Mouse (Mus musculus): ENCODE measurements at regions not wholly inside any gene's neighbourhood (a gene's known extent, or its start where the extent isn't known, plus 50 kb on each side); places are given as distances from the start of the nearest gene placed in this dataset.

GRCm38 (mm10) chr9:47994671-47995070, 167.2 kb upstream of the Nxpe4 start:
- WGBS, result 70% methylated on average over 4 of the region's 4 CpGs
- Histone ChIP-seq H3K27me3 (ENCODE audit: control insufficient read depth, insufficient read depth, low read length) (no peaks in the 10 kb centered on the region), H3K36me3 (replicated peaks; ENCODE audit: control insufficient read depth, insufficient read depth, low read depth, low read length) (no peaks in the 10 kb centered on the region), H3K4me1 (ENCODE audit: control insufficient read depth, insufficient read depth, low read length) (no peaks in the 10 kb centered on the region), H3K4me2 (ENCODE audit: low read depth, low read length) (no peak overlapping the region), H3K27ac (replicated peaks; ENCODE audit: low read depth, low read length) (no peak overlapping the region), H3K4me3 (ENCODE audit: low read depth, low read length) (no peak overlapping the region), H3K9ac (replicated peaks; ENCODE audit: low read length) (no peak overlapping the region), H3K9me3 (replicated peaks; ENCODE audit: control insufficient read depth, low read length) (no peaks in the 10 kb centered on the region)
- no peak for DNase-seq (ENCODE audit: low spot score)
- no peak for ATAC-seq (replicated peaks; ENCODE audit: insufficient number of reproducible peaks, low FRiP score, low TSS enrichment, low read depth)

GRCm38 (mm10) chr9:47999632-48000031, 162.2 kb upstream of the Nxpe4 start:
- H3K9ac ChIP-seq (replicated peaks; ENCODE audit: low read length), result no peak overlapping the region
- no peaks in the 10 kb centered on the region for H3K9me3 ChIP-seq (replicated peaks; ENCODE audit: control insufficient read depth, low read length)
- H3K36me3 ChIP-seq (replicated peaks; ENCODE audit: control insufficient read depth, insufficient read depth, low read depth, low read length), result no peaks in the 10 kb centered on the region
- H3K27me3 ChIP-seq (ENCODE audit: control insufficient read depth, insufficient read depth, low read length), result no peaks in the 10 kb centered on the region
- no peak overlapping the region for H3K4me2 ChIP-seq (ENCODE audit: low read depth, low read length)
- H3K4me1 ChIP-seq (ENCODE audit: control insufficient read depth, insufficient read depth, low read length), result no peaks in the 10 kb centered on the region
- ATAC-seq (replicated peaks; ENCODE audit: insufficient number of reproducible peaks, low FRiP score, low TSS enrichment, low read depth) (no peak), DNase-seq (ENCODE audit: low spot score) (no peak)
- H3K27ac ChIP-seq (replicated peaks; ENCODE audit: low read depth, low read length), result no peak overlapping the region
- WGBS, result 83% methylated on average over 12 of the region's 12 CpGs
- no peak overlapping the region for H3K4me3 ChIP-seq (ENCODE audit: low read depth, low read length)

GRCm38 (mm10) chr9:48029021-48029420, 132.8 kb upstream of the Nxpe4 start:
- ATAC-seq (replicated peaks; ENCODE audit: insufficient number of reproducible peaks, low FRiP score, low TSS enrichment, low read depth) (no peak), DNase-seq (ENCODE audit: low spot score) (no peak)
- Histone ChIP-seq H3K4me1 (ENCODE audit: control insufficient read depth, insufficient read depth, low read length) (no peaks in the 10 kb centered on the region), H3K4me2 (ENCODE audit: low read depth, low read length) (no peak overlapping the region), H3K9ac (replicated peaks; ENCODE audit: low read length) (no peak overlapping the region), H3K9me3 (replicated peaks; ENCODE audit: control insufficient read depth, low read length) (no peaks in the 10 kb centered on the region), H3K4me3 (ENCODE audit: low read depth, low read length) (no peak overlapping the region), H3K27ac (replicated peaks; ENCODE audit: low read depth, low read length) (no peak overlapping the region), H3K36me3 (replicated peaks; ENCODE audit: control insufficient read depth, insufficient read depth, low read depth, low read length) (no peaks in the 10 kb centered on the region), H3K27me3 (ENCODE audit: control insufficient read depth, insufficient read depth, low read length) (no peaks in the 10 kb centered on the region)
- 88% methylated on average over 3 of the region's 3 CpGs for WGBS

GRCm38 (mm10) chr9:48030839-48031238, 131.0 kb upstream of the Nxpe4 start:
- WGBS, result 92% methylated on average over 3 of the region's 3 CpGs
- Histone ChIP-seq H3K4me3 (ENCODE audit: low read depth, low read length) (no peak overlapping the region), H3K36me3 (replicated peaks; ENCODE audit: control insufficient read depth, insufficient read depth, low read depth, low read length) (no peaks in the 10 kb centered on the region), H3K27me3 (ENCODE audit: control insufficient read depth, insufficient read depth, low read length) (no peaks in the 10 kb centered on the region), H3K27ac (replicated peaks; ENCODE audit: low read depth, low read length) (no peak overlapping the region), H3K9me3 (replicated peaks; ENCODE audit: control insufficient read depth, low read length) (no peaks in the 10 kb centered on the region), H3K9ac (replicated peaks; ENCODE audit: low read length) (no peak overlapping the region), H3K4me1 (ENCODE audit: control insufficient read depth, insufficient read depth, low read length) (no peaks in the 10 kb centered on the region), H3K4me2 (ENCODE audit: low read depth, low read length) (no peak overlapping the region)
- no peak for DNase-seq (ENCODE audit: low spot score)
- no peak for ATAC-seq (replicated peaks; ENCODE audit: insufficient number of reproducible peaks, low FRiP score, low TSS enrichment, low read depth)

DNA sequence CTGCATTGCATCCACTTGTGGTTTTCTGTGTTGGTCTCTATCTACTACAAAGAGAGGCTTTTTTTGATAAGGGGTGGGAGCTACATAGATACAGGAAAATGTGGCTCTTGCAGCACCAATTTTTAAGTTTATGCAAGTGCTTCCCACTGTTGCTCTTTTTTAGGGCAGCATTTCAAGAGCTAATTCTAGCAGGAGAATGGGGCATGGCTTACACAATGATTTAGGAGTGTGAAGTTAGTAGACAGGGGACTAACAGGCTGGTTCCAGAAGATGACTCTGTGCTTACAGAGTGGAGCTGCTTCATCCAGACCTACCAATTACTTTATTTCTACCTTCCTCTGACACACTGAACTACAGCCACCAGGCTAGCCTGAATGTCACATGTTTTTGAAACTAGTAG, 125.9 kb upstream of the Nxpe4 start:
- no peak overlapping the region for H3K4me3 ChIP-seq (ENCODE audit: low read depth, low read length)
- H3K9me3 ChIP-seq (replicated peaks; ENCODE audit: control insufficient read depth, low read length), result no peaks in the 10 kb centered on the region
- no peaks in the 10 kb centered on the region for H3K27me3 ChIP-seq (ENCODE audit: control insufficient read depth, insufficient read depth, low read length)
- DNase-seq (ENCODE audit: low spot score), result no peak
- no peak overlapping the region for H3K9ac ChIP-seq (replicated peaks; ENCODE audit: low read length)
- H3K36me3 ChIP-seq (replicated peaks; ENCODE audit: control insufficient read depth, insufficient read depth, low read depth, low read length), result no peaks in the 10 kb centered on the region
- no peak overlapping the region for H3K4me2 ChIP-seq (ENCODE audit: low read depth, low read length)
- no peak for ATAC-seq (replicated peaks; ENCODE audit: insufficient number of reproducible peaks, low FRiP score, low TSS enrichment, low read depth)
- H3K4me1 ChIP-seq (ENCODE audit: control insufficient read depth, insufficient read depth, low read length), result no peaks in the 10 kb centered on the region
- no peak overlapping the region for H3K27ac ChIP-seq (replicated peaks; ENCODE audit: low read depth, low read length)

DNA sequence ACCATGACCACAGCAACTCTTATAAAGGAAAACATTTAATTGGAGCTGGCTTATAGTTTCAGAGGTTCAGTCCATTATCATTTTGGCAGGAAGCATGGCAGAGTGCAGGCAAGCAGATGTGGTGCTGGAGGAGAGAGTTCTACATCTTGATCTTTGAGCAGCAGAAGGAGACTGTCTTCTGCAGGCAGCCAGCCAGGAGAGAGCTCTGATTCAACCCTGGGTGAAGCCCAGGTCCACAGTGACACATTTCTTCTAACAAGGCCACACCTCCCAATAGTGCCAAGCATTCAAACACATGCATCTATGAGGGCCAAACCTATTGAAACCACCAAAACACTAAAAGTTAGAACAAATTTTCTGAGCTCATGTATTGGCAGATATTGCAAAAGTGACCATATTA, 117.0 kb upstream of the Nxpe4 start:
- no peak for ATAC-seq (replicated peaks; ENCODE audit: insufficient number of reproducible peaks, low FRiP score, low TSS enrichment, low read depth)
- no peak overlapping the region for H3K4me3 ChIP-seq (ENCODE audit: low read depth, low read length)
- no peak overlapping the region for H3K9ac ChIP-seq (replicated peaks; ENCODE audit: low read length)
- H3K9me3 ChIP-seq (replicated peaks; ENCODE audit: control insufficient read depth, low read length), result no peaks in the 10 kb centered on the region
- H3K4me1 ChIP-seq (ENCODE audit: control insufficient read depth, insufficient read depth, low read length), result no peaks in the 10 kb centered on the region
- no peak overlapping the region for H3K4me2 ChIP-seq (ENCODE audit: low read depth, low read length)
- no peaks in the 10 kb centered on the region for H3K27me3 ChIP-seq (ENCODE audit: control insufficient read depth, insufficient read depth, low read length)
- no peak for DNase-seq (ENCODE audit: low spot score)
- no peak overlapping the region for H3K27ac ChIP-seq (replicated peaks; ENCODE audit: low read depth, low read length)
- no peaks in the 10 kb centered on the region for H3K36me3 ChIP-seq (replicated peaks; ENCODE audit: control insufficient read depth, insufficient read depth, low read depth, low read length)

DNA sequence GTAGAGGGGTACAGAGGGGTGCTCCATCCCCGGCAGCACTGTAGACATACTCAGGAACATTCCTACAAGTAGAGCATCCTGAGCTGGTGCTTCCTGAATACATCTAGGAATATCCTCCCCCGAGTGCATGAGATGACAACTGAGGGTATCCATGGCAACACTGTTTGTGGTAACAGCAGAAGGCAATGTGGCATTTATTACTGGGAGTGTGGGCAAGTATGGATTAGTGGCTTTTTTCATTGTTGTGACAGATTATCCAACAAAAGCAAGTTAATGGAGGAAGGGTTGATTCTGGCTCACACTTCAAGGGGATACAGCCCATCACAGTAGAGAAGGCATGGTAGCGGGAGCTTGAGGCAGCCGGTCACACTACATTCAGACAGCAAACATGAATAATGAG, 114.0 kb upstream of the Nxpe4 start:
- Histone ChIP-seq H3K4me3 (ENCODE audit: low read depth, low read length) (no peak overlapping the region), H3K4me2 (ENCODE audit: low read depth, low read length) (no peak overlapping the region), H3K27ac (replicated peaks; ENCODE audit: low read depth, low read length) (no peak overlapping the region), H3K36me3 (replicated peaks; ENCODE audit: control insufficient read depth, insufficient read depth, low read depth, low read length) (no peaks in the 10 kb centered on the region), H3K4me1 (ENCODE audit: control insufficient read depth, insufficient read depth, low read length) (no peaks in the 10 kb centered on the region), H3K9ac (replicated peaks; ENCODE audit: low read length) (no peak overlapping the region), H3K27me3 (ENCODE audit: control insufficient read depth, insufficient read depth, low read length) (no peaks in the 10 kb centered on the region), H3K9me3 (replicated peaks; ENCODE audit: control insufficient read depth, low read length) (no peaks in the 10 kb centered on the region)
- WGBS, result 74% methylated on average over 4 of the region's 4 CpGs
- no peak for ATAC-seq (replicated peaks; ENCODE audit: insufficient number of reproducible peaks, low FRiP score, low TSS enrichment, low read depth)
- DNase-seq (ENCODE audit: low spot score), result peak; percentile 5

GRCm38 (mm10) chr9:48053580-48053979, 108.2 kb upstream of the Nxpe4 start:
- no peak overlapping the region for H3K4me3 ChIP-seq (ENCODE audit: low read depth, low read length)
- DNase-seq (ENCODE audit: low spot score) (no peak), ATAC-seq (replicated peaks; ENCODE audit: insufficient number of reproducible peaks, low FRiP score, low TSS enrichment, low read depth) (no peak)
- H3K9ac ChIP-seq (replicated peaks; ENCODE audit: low read length), result no peak overlapping the region
- no peaks in the 10 kb centered on the region for H3K4me1 ChIP-seq (ENCODE audit: control insufficient read depth, insufficient read depth, low read length)
- H3K9me3 ChIP-seq (replicated peaks; ENCODE audit: control insufficient read depth, low read length), result no peaks in the 10 kb centered on the region
- no peaks in the 10 kb centered on the region for H3K27me3 ChIP-seq (ENCODE audit: control insufficient read depth, insufficient read depth, low read length)
- no peak overlapping the region for H3K27ac ChIP-seq (replicated peaks; ENCODE audit: low read depth, low read length)
- H3K36me3 ChIP-seq (replicated peaks; ENCODE audit: control insufficient read depth, insufficient read depth, low read depth, low read length), result no peaks in the 10 kb centered on the region
- no peak overlapping the region for H3K4me2 ChIP-seq (ENCODE audit: low read depth, low read length)
- 58% methylated on average over 4 of the region's 4 CpGs for WGBS

DNA sequence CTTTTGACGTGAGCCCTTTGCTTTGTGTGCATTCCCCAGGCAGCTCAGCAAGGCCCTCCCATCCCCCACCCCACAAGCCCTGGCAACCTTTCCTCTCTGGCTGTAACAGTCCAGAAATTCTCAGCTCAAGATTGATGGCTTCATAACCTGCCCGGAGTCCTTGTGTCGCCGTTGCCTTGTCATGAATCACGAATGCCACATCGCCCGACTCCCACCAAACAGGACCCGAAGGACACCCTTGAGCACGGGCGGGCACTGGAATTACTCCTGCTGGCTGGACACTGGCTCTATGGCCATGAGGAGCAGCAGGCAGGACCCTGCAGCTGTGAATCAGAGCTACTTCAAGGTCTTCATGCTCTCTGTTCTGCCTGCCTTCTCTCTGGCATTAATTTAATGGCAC, 106.6 kb upstream of the Nxpe4 start:
- H3K4me3 ChIP-seq (ENCODE audit: low read depth, low read length), result no peak overlapping the region
- no peak overlapping the region for H3K9ac ChIP-seq (replicated peaks; ENCODE audit: low read length)
- no peak for ATAC-seq (replicated peaks; ENCODE audit: insufficient number of reproducible peaks, low FRiP score, low TSS enrichment, low read depth)
- no peaks in the 10 kb centered on the region for H3K36me3 ChIP-seq (replicated peaks; ENCODE audit: control insufficient read depth, insufficient read depth, low read depth, low read length)
- H3K4me1 ChIP-seq (ENCODE audit: control insufficient read depth, insufficient read depth, low read length), result no peaks in the 10 kb centered on the region
- 79% methylated on average over 10 of the region's 10 CpGs for whole genome bisulfite sequencing
- no peak for DNase-seq (ENCODE audit: low spot score)
- no peak overlapping the region for H3K4me2 ChIP-seq (ENCODE audit: low read depth, low read length)
- H3K9me3 ChIP-seq (replicated peaks; ENCODE audit: control insufficient read depth, low read length), result no peaks in the 10 kb centered on the region
- no peaks in the 10 kb centered on the region for H3K27me3 ChIP-seq (ENCODE audit: control insufficient read depth, insufficient read depth, low read length)
- no peak overlapping the region for H3K27ac ChIP-seq (replicated peaks; ENCODE audit: low read depth, low read length)
